Mouse (Mus musculus) limb, embryonic 14.5 days (tissue): Measurements from ENCODE around the gene Gm49325. TPM values are rescaled to one million over a fixed set of nuclear protein-coding genes. Genes with fewer than 3 reads are reported as not detected.

Experiments
- ATAC-seq: fragments of 200-750 bp; cut with Nextera tagmentation; 2 replicates; pipeline ENCODE4 v1.8.0; 2017; ENCODE audit warnings: low read depth, moderate number of reproducible peaks, moderate TSS enrichment; ENCODE audit not compliant: low FRiP score
- DNase-seq: peaks from one replicate; pipeline ENCODE4 v3.0.0-alpha.2; 2015; ENCODE audit warnings: low spot score
- H3K27ac ChIP-seq: fragments of 300-500 bp; sonication (generic); replicated peaks from 2 replicates; pipeline ENCODE4 v1.5.1; 2014; ENCODE audit warnings: low read depth, mild to moderate bottlenecking, low read length, moderate library complexity, mixed read lengths
- H3K27me3 ChIP-seq: fragments of 300-500 bp; sonication (generic); 2 replicates; pipeline ENCODE4 v1.6.1; 2014; ENCODE audit warnings: low read length, mixed read lengths; ENCODE audit not compliant: control insufficient read depth, insufficient read depth
- H3K36me3 ChIP-seq: fragments of 300-500 bp; sonication (generic); 2 replicates; pipeline ENCODE4 v1.6.1; 2014; ENCODE audit warnings: mild to moderate bottlenecking, low read length, moderate library complexity, mixed read lengths; ENCODE audit not compliant: control insufficient read depth, insufficient read depth
- H3K4me1 ChIP-seq: fragments of 300-500 bp; sonication (generic); 2 replicates; pipeline ENCODE4 v1.6.1; 2014; ENCODE audit warnings: antibody characterized with exemption, low read length, mixed read lengths; ENCODE audit not compliant: control insufficient read depth, insufficient read depth
- H3K4me2 ChIP-seq: fragments of 300-500 bp; sonication (generic); replicated peaks from 2 replicates; pipeline ENCODE4 v1.6.1; 2014; ENCODE audit warnings: low read depth, mild to moderate bottlenecking, low read length, moderate library complexity; ENCODE audit not compliant: severe bottlenecking
- H3K4me3 ChIP-seq: fragments of 300-500 bp; sonication (generic); replicated peaks from 2 replicates; pipeline ENCODE4 v1.5.1; 2014; ENCODE audit warnings: low read length
- H3K9ac ChIP-seq: fragments of 300-500 bp; sonication (generic); 2 replicates; pipeline ENCODE4 v1.6.1; 2014; ENCODE audit warnings: mild to moderate bottlenecking, low read depth, low read length, moderate library complexity; ENCODE audit not compliant: severe bottlenecking
- H3K9me3 ChIP-seq: fragments of 300-500 bp; sonication (generic); 2 replicates; pipeline ENCODE4 v1.6.1; 2016; ENCODE audit warnings: low read length; ENCODE audit not compliant: control insufficient read depth
- POLR2A ChIP-seq: fragments of 200-500 bp; IDR thresholded peaks from 2 replicates; pipeline ENCODE4 v1.8.0; 2012; ENCODE audit warnings: inconsistent platforms, mild to moderate bottlenecking, moderate library complexity, borderline replicate concordance; ENCODE audit not compliant: insufficient read depth, insufficient read length; ENCODE audit errors: extremely low read depth
- WGBS: fragments of 180-500 bp; shearing (Covaris S2); extraction: QIAGEN DNeasy Blood & Tissue Kit; methylation state at CpG from one replicate; pipeline ENCODE4 v1.1.7; 2014; 5-methylcytosine and 5-hydroxymethylcytosine counted together
- polyA plus RNA-seq, 2 experiments: library from polyadenylated mRNA; depleted of rRNA in 1 of 2; stranded (reverse) in 1 of 2; unstranded in 1 of 2; fragments of >200 nt; fragmentation: Nextera tagmentation in 1 of 2; extraction: Ambion mirVana in 1 of 2; gene quantifications; 2 replicates each; pipeline versions ENCODE4 v1.2.1 to v1.2.3; 2012 to 2014

The Gm49325 gene
- polyA plus RNA-seq (2012; rRNA removed) = 1.8 and 8.4 TPM in 2 replicates
- polyA plus RNA-seq (2014; fragmentation: Nextera tagmentation; extraction: Ambion mirVana) = 1.9 and 5.8 TPM in 2 replicates

GRCm38 (mm10) chr10:77605908-77606826 is at the start of gene Gm49325, which contains the start of gene Sumo3:
TSS of gene Gm49325 (plus strand) at chr10:77606197.
TSS of gene Sumo3 (plus strand) at chr10:77606097.
- Histone ChIP-seq H3K9me3 (no peaks in the 10 kb centered on the region), H3K36me3 (peaks cover 29% of the 10 kb centered on the region), H3K9ac (peak within 1 kb of the TSS; percentile 90), H3K27ac (peak within 1 kb of the TSS; percentile 98), H3K27me3 (no peaks in the 10 kb centered on the region), H3K4me2 (peak within 1 kb of the TSS; percentile 91), H3K4me3 (peak within 1 kb of the TSS; percentile 77), H3K4me1 (peaks cover 14% of the 10 kb centered on the region)
- peak; percentile 71; the same call in 1 of the 2 replicates for TF ChIP-seq POLR2A
- DNase-seq (peak; percentile 82), ATAC-seq (peak; percentile 90)
- 2% methylated on average over 91 of the region's 119 CpGs for WGBS

- H3K27ac ChIP-seq = no peak overlapping the region
- H3K4me3 ChIP-seq = no peak overlapping the region
- 89% methylated on average over 7 of the region's 7 CpGs for WGBS
- DNase-seq (no peak), ATAC-seq (no peak)
- no peaks in the 10 kb centered on the region for H3K9me3 ChIP-seq
- no peaks in the 10 kb centered on the region for H3K27me3 ChIP-seq
- H3K4me1 ChIP-seq = no peaks in the 10 kb centered on the region
- no peaks in the 10 kb centered on the region for H3K36me3 ChIP-seq
- TF ChIP-seq POLR2A = no peak
- H3K4me2 ChIP-seq = no peak overlapping the region
- no peak overlapping the region for H3K9ac ChIP-seq
Observed at GRCm38 (mm10) chr10:77556631-77557030, 49.4 kb upstream of the Gm49325 start.

GRCm38 (mm10) chr10:77557641-77558040 is 48.4 kb upstream of the Gm49325 start:
- no peak for ATAC-seq
- 93% methylated on average over 4 of the region's 4 CpGs for WGBS
- no peak for TF ChIP-seq POLR2A

GRCm38 (mm10) chr10:77560090-77560489 is 45.9 kb upstream of the Gm49325 start:
- TF ChIP-seq POLR2A = no peak
- no peaks in the 10 kb centered on the region for H3K27me3 ChIP-seq
- H3K4me3 ChIP-seq = no peak overlapping the region
- H3K4me1 ChIP-seq = no peaks in the 10 kb centered on the region
- H3K9ac ChIP-seq = no peak overlapping the region
- no peak overlapping the region for H3K27ac ChIP-seq
- DNase-seq (no peak), ATAC-seq (no peak)
- H3K36me3 ChIP-seq = no peaks in the 10 kb centered on the region
- WGBS = 83% methylated on average over 11 of the region's 11 CpGs
- H3K9me3 ChIP-seq = no peaks in the 10 kb centered on the region
- no peak overlapping the region for H3K4me2 ChIP-seq

More at GRCm38 (mm10) chr10:77557641-77558040, 48.4 kb upstream of the Gm49325 start:
- Histone ChIP-seq H3K36me3 (no peaks in the 10 kb centered on the region), H3K9me3 (no peaks in the 10 kb centered on the region), H3K4me1 (no peaks in the 10 kb centered on the region), H3K4me3 (no peak overlapping the region), H3K27ac (no peak overlapping the region), H3K27me3 (no peaks in the 10 kb centered on the region), H3K4me2 (no peak overlapping the region), H3K9ac (no peak overlapping the region)
- no peak for DNase-seq

GRCm38 (mm10) chr10:77560830-77561229 is 45.2 kb upstream of the Gm49325 start:
- no peak for DNase-seq
- TF ChIP-seq POLR2A = no peak
- no peak for ATAC-seq
- no peak overlapping the region for H3K4me2 ChIP-seq
- no peaks in the 10 kb centered on the region for H3K36me3 ChIP-seq
- no peaks in the 10 kb centered on the region for H3K4me1 ChIP-seq
- no peak overlapping the region for H3K27ac ChIP-seq
- no peak overlapping the region for H3K4me3 ChIP-seq
- WGBS = 83% methylated on average over 9 of the region's 9 CpGs
- H3K9me3 ChIP-seq = no peaks in the 10 kb centered on the region
- no peaks in the 10 kb centered on the region for H3K27me3 ChIP-seq
- H3K9ac ChIP-seq = no peak overlapping the region
